Mouse (Mus musculus) kidney, embryonic 14.5 days (tissue): Measurements from ENCODE around the gene Smndc1. TPM values are rescaled to one million over a fixed set of nuclear protein-coding genes. Genes with fewer than 3 reads are reported as not detected.
A peak's percentile ranks its signal among the peaks of the same experiment; 100 is the strongest.

Experiments used
- ATAC-seq: fragments of 200-750 bp; cut with Nextera tagmentation; 2 replicates; pipeline ENCODE4 v1.8.0; 2017; ENCODE audit warnings: moderate number of reproducible peaks, mild to moderate bottlenecking, moderate TSS enrichment, moderate library complexity; ENCODE audit not compliant: low FRiP score, low TSS enrichment
- H3K27ac ChIP-seq: fragments of 300-500 bp; sonication (generic); 2 replicates; pipeline ENCODE4 v1.5.1; 2014; ENCODE audit warnings: low read depth, mild to moderate bottlenecking, low read length, moderate library complexity, mixed read lengths
- H3K27me3 ChIP-seq: fragments of 300-500 bp; sonication (generic); 2 replicates; pipeline ENCODE4 v1.6.1; 2014; ENCODE audit warnings: mild to moderate bottlenecking, low read length; ENCODE audit not compliant: control insufficient read depth, insufficient read depth
- H3K36me3 ChIP-seq: fragments of 300-500 bp; sonication (generic); 2 replicates; pipeline ENCODE4 v1.6.1; 2014; ENCODE audit warnings: low read length, mixed read lengths; ENCODE audit not compliant: control insufficient read depth, insufficient read depth
- H3K4me1 ChIP-seq: fragments of 300-500 bp; sonication (generic); 2 replicates; pipeline ENCODE4 v1.6.1; 2014; ENCODE audit warnings: low read length, mixed read lengths; ENCODE audit not compliant: control insufficient read depth, insufficient read depth
- H3K4me2 ChIP-seq: fragments of 300-500 bp; sonication (generic); replicated peaks from 2 replicates; pipeline ENCODE4 v1.6.1; 2014; ENCODE audit warnings: low read depth, mild to moderate bottlenecking, low read length
- H3K4me3 ChIP-seq: fragments of 300-500 bp; sonication (generic); 2 replicates; pipeline ENCODE4 v1.5.1; 2014; ENCODE audit warnings: mild to moderate bottlenecking, low read length
- H3K9ac ChIP-seq: fragments of 300-500 bp; sonication (generic); 2 replicates; pipeline ENCODE4 v1.6.1; 2014; ENCODE audit warnings: low read depth, mild to moderate bottlenecking, low read length, moderate library complexity
- H3K9me3 ChIP-seq: fragments of 300-500 bp; sonication (generic); 2 replicates; pipeline ENCODE4 v1.6.1; 2016; ENCODE audit warnings: low read length; ENCODE audit not compliant: control insufficient read depth
- WGBS: fragments of 180-500 bp; shearing (Covaris S2); extraction: QIAGEN DNeasy Blood & Tissue Kit; methylation state at CpG from one replicate; pipeline ENCODE4 v1.1.7; 2014; 5-methylcytosine and 5-hydroxymethylcytosine counted together
- polyA plus RNA-seq: library from polyadenylated mRNA; unstranded; fragments of >200 nt; fragmentation: Nextera tagmentation; extraction: Ambion mirVana; gene quantifications from 2 replicates; pipeline ENCODE4 v1.2.1, GENCODE M21; 2014

Gene Smndc1
- polyA plus RNA-seq, 1 experiment from 2014 or later: 47.7 TPM

- H3K27ac ChIP-seq: no peak overlapping the region
- no peak for ATAC-seq
- H3K4me3 ChIP-seq: no peak overlapping the region
- no peaks in the 10 kb centered on the region for H3K9me3 ChIP-seq
- H3K27me3 ChIP-seq: no peaks in the 10 kb centered on the region; the same call in 1 of the 2 replicates
- H3K9ac ChIP-seq: no peak overlapping the region
- peaks cover 23% of the 10 kb centered on the region for H3K4me1 ChIP-seq
- H3K36me3 ChIP-seq: no peaks in the 10 kb centered on the region
- WGBS: 84% methylated on average over 17 of the region's 17 CpGs
- no peak overlapping the region for H3K4me2 ChIP-seq
Observed at GRCm38 (mm10) chr19:53415198-53415597, 24.8 kb upstream of the Smndc1 start.

- H3K4me3 ChIP-seq: no peak overlapping the region
- ATAC-seq: no peak
- H3K4me1 ChIP-seq: peaks cover 28% of the 10 kb centered on the region
- H3K9me3 ChIP-seq: no peaks in the 10 kb centered on the region
- no peak overlapping the region for H3K27ac ChIP-seq
- no peaks in the 10 kb centered on the region for H3K36me3 ChIP-seq
- 79% methylated on average over 11 of the region's 11 CpGs for WGBS
- no peaks in the 10 kb centered on the region; the same call in 1 of the 2 replicates for H3K27me3 ChIP-seq
- H3K9ac ChIP-seq: no peak overlapping the region
- H3K4me2 ChIP-seq: no peak overlapping the region
Observed at GRCm38 (mm10) chr19:53414650-53415049, 24.3 kb upstream of the Smndc1 start.

- 51% methylated on average over 15 of the region's 15 CpGs for WGBS
- no peak overlapping the region for H3K4me3 ChIP-seq
- H3K9me3 ChIP-seq: no peaks in the 10 kb centered on the region
- no peak overlapping the region for H3K9ac ChIP-seq
- H3K4me1 ChIP-seq: peaks cover 29% of the 10 kb centered on the region
- no peak overlapping the region for H3K4me2 ChIP-seq
- ATAC-seq: no peak; the same call in 1 of the 2 replicates
- no peaks in the 10 kb centered on the region; the same call in 1 of the 2 replicates for H3K27me3 ChIP-seq
- H3K27ac ChIP-seq: no peak overlapping the region; the same call in 1 of the 2 replicates
- no peaks in the 10 kb centered on the region for H3K36me3 ChIP-seq
Observed at GRCm38 (mm10) chr19:53413617-53414380, 23.4 kb upstream of the Smndc1 start.

GRCm38 (mm10) chr19:53412149-53412848 lies 21.9 kb upstream of the Smndc1 start:
- peak overlapping the region; percentile 83 for H3K27ac ChIP-seq
- no peak overlapping the region for H3K9ac ChIP-seq
- peaks cover 29% of the 10 kb centered on the region for H3K4me1 ChIP-seq
- H3K27me3 ChIP-seq: no peaks in the 10 kb centered on the region
- H3K36me3 ChIP-seq: no peaks in the 10 kb centered on the region
- H3K9me3 ChIP-seq: no peaks in the 10 kb centered on the region
- ATAC-seq: peak; percentile 32; the same call in 1 of the 2 replicates
- no peak overlapping the region for H3K4me3 ChIP-seq
- H3K4me2 ChIP-seq: no peak overlapping the region; the same call in 1 of the 2 replicates
- WGBS: 8% methylated on average over 6 of the region's 6 CpGs

GRCm38 (mm10) chr19:53409663-53410307 lies 19.4 kb upstream of the Smndc1 start:
- peaks cover 29% of the 10 kb centered on the region for H3K4me1 ChIP-seq
- no peaks in the 10 kb centered on the region for H3K36me3 ChIP-seq
- H3K9me3 ChIP-seq: 0 out of 2 replicates have a peak, but pooled peaks cover 2% of the 10 kb centered on the region
- H3K4me2 ChIP-seq: 0 out of 2 replicates have a peak overlapping the region, but pooled peaks have one; percentile 8
- H3K4me3 ChIP-seq: no peak overlapping the region
- 38% methylated on average over 17 of the region's 17 CpGs for WGBS
- no peaks in the 10 kb centered on the region for H3K27me3 ChIP-seq
- no peak overlapping the region for H3K9ac ChIP-seq
- ATAC-seq: no peak
- H3K27ac ChIP-seq: no peak overlapping the region

- WGBS: 77% methylated on average over 8 of the region's 8 CpGs
- no peaks in the 10 kb centered on the region for H3K36me3 ChIP-seq
- H3K27ac ChIP-seq: no peak overlapping the region
- no peak overlapping the region for H3K9ac ChIP-seq
- 0 out of 2 replicates have a peak, but pooled peaks cover 5% of the 10 kb centered on the region for H3K9me3 ChIP-seq
- H3K4me3 ChIP-seq: no peak overlapping the region
- H3K4me2 ChIP-seq: no peak overlapping the region
- ATAC-seq: no peak
- H3K27me3 ChIP-seq: no peaks in the 10 kb centered on the region
- peaks cover 23% of the 10 kb centered on the region for H3K4me1 ChIP-seq
Observed at GRCm38 (mm10) chr19:53408398-53408797, 18.0 kb upstream of the Smndc1 start.

- no peaks in the 10 kb centered on the region for H3K27me3 ChIP-seq
- H3K36me3 ChIP-seq: no peaks in the 10 kb centered on the region
- H3K27ac ChIP-seq: no peak overlapping the region
- no peak overlapping the region for H3K9ac ChIP-seq
- no peak overlapping the region for H3K4me2 ChIP-seq
- H3K4me1 ChIP-seq: peaks cover 19% of the 10 kb centered on the region
- ATAC-seq: no peak
- H3K9me3 ChIP-seq: 0 out of 2 replicates have a peak, but pooled peaks cover 5% of the 10 kb centered on the region
- WGBS: 89% methylated on average over 2 of the region's 2 CpGs
- H3K4me3 ChIP-seq: no peak overlapping the region
Observed at GRCm38 (mm10) chr19:53407350-53407749, 17.0 kb upstream of the Smndc1 start.

- no peak for ATAC-seq
- peaks cover 8% of the 10 kb centered on the region for H3K4me1 ChIP-seq
- no peak overlapping the region for H3K9ac ChIP-seq
- no peak overlapping the region for H3K4me3 ChIP-seq
- no peaks in the 10 kb centered on the region for H3K36me3 ChIP-seq
- 68% methylated on average over 2 of the region's 2 CpGs for WGBS
- H3K27ac ChIP-seq: no peak overlapping the region
- H3K27me3 ChIP-seq: no peaks in the 10 kb centered on the region
- H3K9me3 ChIP-seq: 0 out of 2 replicates have a peak, but pooled peaks cover 5% of the 10 kb centered on the region
- no peak overlapping the region for H3K4me2 ChIP-seq
Observed at GRCm38 (mm10) chr19:53405810-53406209, 15.4 kb upstream of the Smndc1 start.
